Mouse (Mus musculus): ENCODE results near the gene Eml1. TPM values are rescaled to one million over a fixed set of nuclear protein-coding genes. Genes with fewer than 3 reads are reported as not detected.

The Eml1 gene
- polyA plus RNA-seq, 1 experiment from 2014 or later: 27.8 TPM

DNA sequence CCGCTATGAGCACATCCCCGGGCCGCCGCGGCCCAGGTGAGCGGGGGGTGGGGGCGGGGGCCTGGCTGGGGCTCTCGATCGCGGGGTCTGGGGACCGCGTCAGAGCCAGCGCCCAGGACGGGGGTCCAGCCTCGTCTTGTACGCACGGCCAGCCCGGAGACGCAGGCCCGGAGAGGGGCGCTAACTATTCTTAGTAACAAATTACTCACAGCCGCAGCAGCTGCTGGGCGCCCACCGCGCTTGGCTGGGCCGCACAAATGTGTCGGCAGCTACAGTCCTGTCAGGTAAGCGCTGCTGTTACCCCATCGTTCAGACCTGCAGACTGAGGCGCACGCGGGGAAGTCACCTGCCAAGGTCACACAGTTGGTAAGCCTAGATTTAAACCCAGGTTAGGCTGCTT is 36.2 kb upstream of the Eml1 start:
- H3K4me3 ChIP-seq (ENCODE audit: low read depth, low read length): peak overlapping the region; percentile 54
- peaks cover 24% of the 10 kb centered on the region for H3K27me3 ChIP-seq (replicated peaks; ENCODE audit: control insufficient read depth, insufficient read depth, low read length)
- H3K36me3 ChIP-seq (ENCODE audit: control insufficient read depth, insufficient read depth): no peaks in the 10 kb centered on the region
- H3K9ac ChIP-seq (ENCODE audit: low read depth, low read length): 0 out of 2 replicates have a peak overlapping the region, but pooled peaks have one; percentile 26
- 2% methylated on average over 32 of the region's 32 CpGs for WGBS
- ATAC-seq: no peak
- TF ChIP-seq CTCF (IDR thresholded peaks at IDR 0.05; ENCODE audit: low read depth): no peak
- peaks cover 3% of the 10 kb centered on the region; the same call in 1 of the 2 replicates for H3K4me1 ChIP-seq (replicated peaks; ENCODE audit: control insufficient read depth, insufficient read depth, low read length)
- H3K9me3 ChIP-seq (ENCODE audit: control insufficient read depth): no peaks in the 10 kb centered on the region
- H3K27ac ChIP-seq (ENCODE audit: low read depth, low read length): no peak overlapping the region
- peak overlapping the region; percentile 98 for H3K4me2 ChIP-seq (replicated peaks; ENCODE audit: low read depth)

DNA sequence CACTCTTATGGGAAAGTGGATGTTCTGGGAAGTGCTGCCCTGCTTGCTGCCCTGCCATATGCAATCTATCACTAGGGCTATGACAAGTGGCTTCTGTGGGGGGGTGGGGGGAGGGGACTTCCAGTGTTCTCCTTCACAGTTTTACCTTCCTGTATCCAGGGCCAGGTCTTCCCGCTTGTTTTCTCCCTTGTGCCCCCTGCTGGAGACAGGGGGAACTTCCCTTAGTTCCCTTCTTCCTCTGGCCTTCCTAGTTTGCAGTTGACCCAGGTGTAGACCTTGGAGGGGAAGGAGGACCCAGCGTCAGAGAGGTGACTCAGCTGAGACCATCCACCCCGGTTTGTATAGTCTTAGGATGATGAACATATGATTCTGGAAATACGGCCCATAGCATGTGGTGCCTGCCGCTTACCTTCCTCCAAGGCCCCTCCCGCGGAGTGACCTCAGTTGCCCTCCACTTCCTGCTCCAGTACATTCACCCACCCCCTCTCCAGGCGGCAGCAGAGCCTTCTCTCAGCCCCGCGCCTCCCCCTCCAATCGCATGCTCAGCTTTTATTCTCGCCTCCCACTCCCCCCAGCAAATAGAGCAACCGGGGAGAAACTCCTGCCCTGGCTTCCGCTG is 32.1 kb upstream of the Eml1 start:
- no peak for ATAC-seq
- Histone ChIP-seq H3K27ac (ENCODE audit: low read depth, low read length) (no peak overlapping the region), H3K4me2 (replicated peaks; ENCODE audit: low read depth) (no peak overlapping the region; the same call in 1 of the 2 replicates), H3K27me3 (replicated peaks; ENCODE audit: control insufficient read depth, insufficient read depth, low read length) (peaks cover 22% of the 10 kb centered on the region), H3K4me3 (ENCODE audit: low read depth, low read length) (no peak overlapping the region), H3K9ac (ENCODE audit: low read depth, low read length) (no peak overlapping the region), H3K9me3 (ENCODE audit: control insufficient read depth) (no peaks in the 10 kb centered on the region), H3K36me3 (ENCODE audit: control insufficient read depth, insufficient read depth) (no peaks in the 10 kb centered on the region), H3K4me1 (replicated peaks; ENCODE audit: control insufficient read depth, insufficient read depth, low read length) (peaks cover under 1% of the 10 kb centered on the region; the same call in 1 of the 2 replicates)
- peak; percentile 87 for TF ChIP-seq CTCF (IDR thresholded peaks at IDR 0.05; ENCODE audit: low read depth)
- WGBS: 29% methylated on average over 14 of the region's 14 CpGs

DNA sequence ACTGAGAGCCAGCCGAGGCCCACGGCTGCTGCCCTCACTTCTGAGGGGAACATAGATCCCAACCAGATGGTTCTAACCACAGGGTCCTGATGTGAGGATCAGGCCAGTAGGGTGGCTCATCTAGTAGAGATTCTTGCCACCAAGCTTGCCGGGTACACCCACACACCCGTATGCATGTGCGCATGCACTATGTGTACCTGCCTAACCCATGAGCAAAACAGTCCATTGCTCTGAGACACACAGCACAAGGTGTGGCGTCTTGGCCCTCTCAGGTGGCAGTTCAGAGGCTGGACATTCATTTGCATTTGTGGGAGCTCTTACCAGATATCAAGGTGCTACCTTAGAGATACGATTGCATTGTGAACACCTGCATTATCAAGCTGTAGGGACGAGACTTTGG is 22.6 kb upstream of the Eml1 start:
- 0 out of 2 replicates have a peak, but pooled peaks have one; percentile 4 for ATAC-seq
- Histone ChIP-seq H3K27ac (ENCODE audit: low read depth, low read length) (no peak overlapping the region), H3K27me3 (replicated peaks; ENCODE audit: control insufficient read depth, insufficient read depth, low read length) (peaks cover 10% of the 10 kb centered on the region; the same call in 1 of the 2 replicates), H3K4me3 (ENCODE audit: low read depth, low read length) (no peak overlapping the region), H3K4me2 (replicated peaks; ENCODE audit: low read depth) (no peak overlapping the region), H3K36me3 (ENCODE audit: control insufficient read depth, insufficient read depth) (no peaks in the 10 kb centered on the region), H3K9me3 (ENCODE audit: control insufficient read depth) (no peaks in the 10 kb centered on the region), H3K9ac (ENCODE audit: low read depth, low read length) (no peak overlapping the region), H3K4me1 (replicated peaks; ENCODE audit: control insufficient read depth, insufficient read depth, low read length) (no peaks in the 10 kb centered on the region)
- 77% methylated on average over 8 of the region's 8 CpGs for WGBS
- no peak for TF ChIP-seq CTCF (IDR thresholded peaks at IDR 0.05; ENCODE audit: low read depth)

DNA sequence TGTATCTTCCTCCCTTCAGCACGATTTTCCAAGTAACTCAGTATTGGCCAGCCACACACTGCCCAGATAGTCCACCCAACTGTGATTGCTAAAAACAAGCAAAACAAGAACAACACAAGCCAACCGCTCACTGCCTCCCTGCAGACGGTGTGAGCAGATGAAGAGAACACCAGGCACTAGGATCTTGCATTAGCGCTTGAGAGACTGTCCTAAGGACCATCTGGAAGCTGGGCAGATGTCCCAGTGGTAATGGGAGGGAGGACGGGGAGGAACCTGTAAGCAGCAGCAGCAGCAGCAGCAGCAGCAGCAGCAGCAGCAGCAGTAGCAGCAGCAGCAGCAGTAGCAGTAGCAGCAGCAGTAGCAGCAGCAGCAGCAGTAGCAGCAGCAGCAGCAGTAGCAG is 21.7 kb upstream of the Eml1 start:
- H3K4me1 ChIP-seq (replicated peaks; ENCODE audit: control insufficient read depth, insufficient read depth, low read length): no peaks in the 10 kb centered on the region
- no peak overlapping the region for H3K4me3 ChIP-seq (ENCODE audit: low read depth, low read length)
- H3K36me3 ChIP-seq (ENCODE audit: control insufficient read depth, insufficient read depth): no peaks in the 10 kb centered on the region
- WGBS: 65% methylated on average over 5 of the region's 5 CpGs
- H3K9ac ChIP-seq (ENCODE audit: low read depth, low read length): no peak overlapping the region
- no peaks in the 10 kb centered on the region for H3K9me3 ChIP-seq (ENCODE audit: control insufficient read depth)
- H3K27me3 ChIP-seq (replicated peaks; ENCODE audit: control insufficient read depth, insufficient read depth, low read length): peaks cover 18% of the 10 kb centered on the region; the same call in 1 of the 2 replicates
- no peak for TF ChIP-seq CTCF (IDR thresholded peaks at IDR 0.05; ENCODE audit: low read depth)
- no peak overlapping the region for H3K27ac ChIP-seq (ENCODE audit: low read depth, low read length)
- H3K4me2 ChIP-seq (replicated peaks; ENCODE audit: low read depth): no peak overlapping the region
- no peak for ATAC-seq

DNA sequence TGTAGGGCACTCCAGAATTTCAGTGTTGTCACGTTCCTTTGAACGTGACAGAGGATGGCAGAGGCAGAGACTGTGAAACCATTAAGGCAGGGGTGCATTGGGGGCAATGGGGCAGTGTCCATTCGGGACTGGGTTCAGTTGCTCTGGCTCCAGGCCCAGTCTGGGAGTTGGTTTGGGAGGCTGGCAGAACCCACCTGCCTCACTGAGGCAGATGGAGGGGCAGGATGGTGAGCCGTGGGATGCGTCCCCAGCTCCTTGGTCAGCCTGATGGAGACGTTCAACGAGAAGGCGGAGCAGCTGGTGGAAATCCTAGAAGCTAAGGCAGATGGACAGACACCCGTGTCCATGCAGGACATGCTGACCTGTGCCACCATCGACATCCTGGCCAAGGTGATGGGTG is 19.8 kb upstream of the Eml1 start:
- no peak overlapping the region for H3K9ac ChIP-seq (ENCODE audit: low read depth, low read length)
- no peak overlapping the region for H3K4me2 ChIP-seq (replicated peaks; ENCODE audit: low read depth)
- no peak overlapping the region for H3K4me3 ChIP-seq (ENCODE audit: low read depth, low read length)
- H3K27me3 ChIP-seq (replicated peaks; ENCODE audit: control insufficient read depth, insufficient read depth, low read length): peaks cover 23% of the 10 kb centered on the region; the same call in 1 of the 2 replicates
- TF ChIP-seq CTCF (IDR thresholded peaks at IDR 0.05; ENCODE audit: low read depth): no peak
- ATAC-seq: no peak
- no peaks in the 10 kb centered on the region for H3K4me1 ChIP-seq (replicated peaks; ENCODE audit: control insufficient read depth, insufficient read depth, low read length)
- no peaks in the 10 kb centered on the region for H3K9me3 ChIP-seq (ENCODE audit: control insufficient read depth)
- WGBS: 89% methylated on average over 10 of the region's 10 CpGs
- H3K27ac ChIP-seq (ENCODE audit: low read depth, low read length): no peak overlapping the region
- H3K36me3 ChIP-seq (ENCODE audit: control insufficient read depth, insufficient read depth): no peaks in the 10 kb centered on the region

DNA sequence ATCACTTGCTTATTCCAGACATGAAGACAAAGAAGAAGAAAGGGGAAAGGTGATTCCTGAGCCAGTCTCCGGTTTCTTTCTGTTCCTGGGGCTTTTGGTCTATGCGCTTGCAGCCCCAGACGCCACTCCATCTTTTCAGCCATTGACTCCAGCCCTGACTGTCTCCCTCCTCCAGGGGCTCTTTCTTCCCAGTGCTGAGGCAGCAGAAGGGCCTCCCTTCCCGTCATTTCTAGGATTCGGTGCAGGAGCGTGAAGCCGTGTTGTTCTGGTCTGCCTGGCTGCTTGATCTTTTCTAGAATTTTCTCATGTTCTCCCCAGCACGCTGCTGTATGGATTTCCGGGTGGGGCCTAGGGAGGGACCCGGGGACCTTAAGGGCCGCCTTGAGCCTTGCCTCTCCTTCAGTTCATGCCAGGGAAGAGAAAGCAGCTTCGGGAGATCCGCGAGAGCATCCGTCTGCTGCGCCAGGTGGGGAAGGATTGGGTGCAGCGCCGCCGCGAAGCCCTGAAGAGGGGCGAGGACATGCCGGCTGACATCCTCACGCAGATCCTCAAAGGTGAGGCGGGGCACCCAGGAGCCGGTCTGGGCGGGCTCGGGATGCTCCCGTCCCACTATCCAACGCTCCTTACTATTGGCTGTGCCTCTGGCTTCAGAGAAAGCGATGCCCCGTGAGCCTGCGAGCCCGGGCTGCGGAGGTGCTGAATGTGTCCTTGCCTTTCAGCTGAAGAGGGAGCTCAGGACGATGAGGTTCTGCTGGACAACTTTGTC is 18.2 kb upstream of the Eml1 start:
- Histone ChIP-seq H3K4me2 (replicated peaks; ENCODE audit: low read depth) (peak overlapping the region; percentile 45), H3K27ac (ENCODE audit: low read depth, low read length) (no peak overlapping the region), H3K9me3 (ENCODE audit: control insufficient read depth) (no peaks in the 10 kb centered on the region), H3K9ac (ENCODE audit: low read depth, low read length) (no peak overlapping the region), H3K27me3 (replicated peaks; ENCODE audit: control insufficient read depth, insufficient read depth, low read length) (peaks cover 23% of the 10 kb centered on the region; the same call in 1 of the 2 replicates), H3K36me3 (ENCODE audit: control insufficient read depth, insufficient read depth) (no peaks in the 10 kb centered on the region), H3K4me3 (ENCODE audit: low read depth, low read length) (0 out of 2 replicates have a peak overlapping the region, but pooled peaks have one; percentile 3), H3K4me1 (replicated peaks; ENCODE audit: control insufficient read depth, insufficient read depth, low read length) (no peaks in the 10 kb centered on the region)
- ATAC-seq: no peak
- TF ChIP-seq CTCF (IDR thresholded peaks at IDR 0.05; ENCODE audit: low read depth): no peak
- 9% methylated on average over 35 of the region's 35 CpGs for WGBS
